Mouse (Mus musculus): ENCODE measurements around the gene Pola1.

DNA sequence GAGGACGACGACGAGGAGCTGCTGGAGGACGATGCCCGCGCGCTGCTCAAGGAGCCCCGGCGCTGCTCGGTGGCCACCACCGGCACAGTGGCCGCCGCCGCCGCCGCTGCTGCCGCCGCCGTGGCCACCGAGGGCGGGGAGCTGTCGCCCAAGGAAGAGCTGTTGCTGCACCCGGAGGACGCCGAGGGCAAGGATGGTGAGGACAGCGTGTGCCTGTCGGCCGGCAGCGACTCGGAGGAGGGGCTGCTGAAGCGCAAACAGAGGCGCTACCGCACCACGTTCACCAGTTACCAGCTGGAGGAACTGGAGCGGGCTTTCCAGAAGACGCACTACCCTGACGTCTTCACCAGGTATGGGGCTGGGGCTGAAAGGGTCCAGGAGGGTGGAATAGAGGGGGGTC is 342.9 kb downstream of the Pola1 start:
- TF ChIP-seq CTCF (IDR thresholded peaks at IDR 0.05; ENCODE audit: low read depth) (no peak), EP300 (IDR thresholded peaks at IDR 0.05; ENCODE audit: low read depth) (no peak)

Data from liver, postnatal 0 days (tissue).